Mouse (Mus musculus) heart, adult 2 months (tissue): ENCODE results near the gene Olfr1392.

Experiments used
- CTCF ChIP-seq: fragments of 200-600 bp; IDR thresholded peaks from 2 replicates; pipeline ENCODE4 v1.8.1; 2022; ENCODE audit warnings: antibody characterized with exemption, mild to moderate bottlenecking, moderate library complexity
- EP300 ChIP-seq: fragments of 200-500 bp; IDR thresholded peaks from 2 replicates; pipeline ENCODE4 v1.6.1; 2011; ENCODE audit warnings: low read depth, low read length, control low read depth; ENCODE audit not compliant: insufficient read depth
- POLR2A ChIP-seq: fragments of 200-500 bp; IDR thresholded peaks from 2 replicates; pipeline ENCODE4 v1.6.1; 2011; ENCODE audit warnings: mild to moderate bottlenecking, low read depth, low read length, control low read depth; ENCODE audit not compliant: insufficient read depth

DNA sequence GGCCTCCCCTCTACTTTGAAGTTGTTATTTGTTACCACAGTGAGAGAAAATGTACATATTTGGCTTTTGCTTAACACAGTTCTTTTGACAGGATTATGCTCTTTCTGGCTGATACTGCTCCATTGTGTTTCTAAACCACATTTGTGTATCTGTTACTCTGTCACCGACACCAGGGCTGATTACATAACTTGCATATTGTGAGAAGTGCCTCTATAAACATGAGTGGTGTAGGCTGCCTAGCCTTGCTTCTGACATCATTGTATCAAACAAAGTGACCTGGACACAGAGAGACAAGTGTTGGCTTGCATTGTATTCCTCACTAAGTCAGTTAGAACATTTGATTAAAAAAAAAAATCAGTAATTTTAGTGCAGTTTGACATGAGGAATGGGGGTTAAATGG is 25.3 kb upstream of the Olfr1392 start:
- TF ChIP-seq POLR2A (no peak), CTCF (no peak), EP300 (no peak)
